Mouse (Mus musculus) left cerebral cortex, adult 9 months (tissue): ENCODE results near the gene Chd9.
"Not testable (repeated sequence)": the region's sequence is repeated elsewhere in the genome, so short reads cannot be mapped to it uniquely, and the experiment has no call there.

Source experiments
- DNase-seq, 2 experiments: peaks; one replicate each; pipeline ENCODE4 v3.0.0; 2022; ENCODE audit warnings: low spot score in 2 of 2

Gene Chd9

GRCm38 (mm10) chr8:90907516-90907847, 79.3 kb downstream of the Chd9 start:
- DNase-seq = no peak

GRCm38 (mm10) chr8:90907848-90908551, 79.8 kb downstream of the Chd9 start:
- peak; percentile 80 to 88 for DNase-seq

- peak in 1 of 2 experiments; percentile 34 for DNase-seq
These were observed 80.7 kb downstream of the Chd9 start for GRCm38 (mm10) chr8:90908580-90909471.

- no peak for DNase-seq
These were observed 95.2 kb downstream of the Chd9 start for GRCm38 (mm10) chr8:90923158-90923905.

- no peak for DNase-seq
These were observed 100.3 kb downstream of the Chd9 start for GRCm38 (mm10) chr8:90928412-90928811.

GRCm38 (mm10) chr8:90930125-90930524, 102.0 kb downstream of the Chd9 start:
- DNase-seq = not testable (repeated sequence)

- no peak for DNase-seq
These were observed 104.8 kb downstream of the Chd9 start for GRCm38 (mm10) chr8:90932934-90933333.

- no peak for DNase-seq
These were observed 106.6 kb downstream of the Chd9 start for GRCm38 (mm10) chr8:90934786-90935185.

GRCm38 (mm10) chr8:90936840-90937239, 108.7 kb downstream of the Chd9 start:
- DNase-seq = no peak

GRCm38 (mm10) chr8:90938352-90938930, 110.3 kb downstream of the Chd9 start:
- no peak for DNase-seq

- DNase-seq = no peak
These were observed 111.7 kb downstream of the Chd9 start for GRCm38 (mm10) chr8:90939867-90940266.

- no peak for DNase-seq
These were observed 115.6 kb downstream of the Chd9 start for GRCm38 (mm10) chr8:90943770-90944169.

GRCm38 (mm10) chr8:90954802-90955760, 126.9 kb downstream of the Chd9 start:
- peak; percentile 52 to 76 for DNase-seq

- no peak for DNase-seq
These were observed 127.6 kb downstream of the Chd9 start for GRCm38 (mm10) chr8:90955761-90956136.

- no peak for DNase-seq
These were observed 128.2 kb downstream of the Chd9 start for GRCm38 (mm10) chr8:90956390-90956789.

GRCm38 (mm10) chr8:90957711-90958110, 129.6 kb downstream of the Chd9 start:
- no peak for DNase-seq

- DNase-seq = no peak
These were observed 131.6 kb downstream of the Chd9 start for GRCm38 (mm10) chr8:90959721-90960120.

- no peak for DNase-seq
These were observed 133.5 kb downstream of the Chd9 start for GRCm38 (mm10) chr8:90961603-90962002.

GRCm38 (mm10) chr8:90964044-90964443, 135.9 kb downstream of the Chd9 start:
- DNase-seq = no peak

GRCm38 (mm10) chr8:90965467-90966170, 137.5 kb downstream of the Chd9 start:
- no peak for DNase-seq
